Mouse (Mus musculus): ENCODE data around the gene Pknox2. TPM values are rescaled to one million over a fixed set of nuclear protein-coding genes. Genes with fewer than 3 reads are reported as not detected.
A peak's percentile ranks its signal among the peaks of the same experiment; 100 is the strongest.

Gene Pknox2
- total and polyA plus RNA-seq, 2 experiments from 2014 or later, result 2.0 to 7.3 TPM

DNA sequence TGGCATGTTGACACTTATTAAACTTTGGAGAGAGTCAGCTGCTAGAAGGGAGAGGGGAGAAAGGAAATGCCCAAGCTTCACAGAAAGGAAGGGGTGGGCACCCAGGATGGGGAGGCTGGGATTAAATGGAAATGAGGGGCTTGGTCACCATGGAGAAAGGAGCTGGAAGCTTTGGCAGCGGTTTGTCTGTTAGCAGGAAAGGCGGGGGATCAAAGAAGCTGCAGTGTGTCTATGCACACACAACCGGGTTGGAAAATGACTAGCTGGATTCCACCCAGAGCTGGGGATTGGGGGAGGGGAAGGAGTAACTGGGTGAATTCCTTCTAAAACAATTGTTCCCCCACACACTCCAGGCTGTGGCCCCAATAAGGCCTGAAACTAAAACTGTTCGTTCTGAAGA lies 31.7 kb upstream of the Pknox2 start:
- Histone ChIP-seq H3K27ac (ENCODE audit: low read depth) (no peak overlapping the region), H3K4me1 (ENCODE audit: control insufficient read depth, insufficient read depth) (0 out of 2 replicates have a peak, but pooled peaks cover 5% of the 10 kb centered on the region), H3K9me3 (replicated peaks; ENCODE audit: control insufficient read depth, low read length) (no peaks in the 10 kb centered on the region), H3K27me3 (ENCODE audit: control insufficient read depth, insufficient read depth, low read length) (no peaks in the 10 kb centered on the region), H3K4me3 (ENCODE audit: low read depth, low read length) (no peak overlapping the region), H3K9ac (replicated peaks; ENCODE audit: low read depth, low read length) (no peak overlapping the region), H3K4me2 (ENCODE audit: low read depth, low read length) (no peak overlapping the region), H3K36me3 (replicated peaks; ENCODE audit: control insufficient read depth, insufficient read depth, low read length) (no peaks in the 10 kb centered on the region)
- TF ChIP-seq CTCF (IDR thresholded peaks at IDR 0.05; ENCODE audit: low read depth) (no peak), EP300 (IDR thresholded peaks at IDR 0.05; ENCODE audit: low read depth) (no peak)
- no peak for ATAC-seq (ENCODE audit: insufficient read depth, low read depth)
- no peak for DNase-seq (ENCODE audit: low spot score)
- 35% methylated on average over 4 of the region's 4 CpGs for WGBS

DNA sequence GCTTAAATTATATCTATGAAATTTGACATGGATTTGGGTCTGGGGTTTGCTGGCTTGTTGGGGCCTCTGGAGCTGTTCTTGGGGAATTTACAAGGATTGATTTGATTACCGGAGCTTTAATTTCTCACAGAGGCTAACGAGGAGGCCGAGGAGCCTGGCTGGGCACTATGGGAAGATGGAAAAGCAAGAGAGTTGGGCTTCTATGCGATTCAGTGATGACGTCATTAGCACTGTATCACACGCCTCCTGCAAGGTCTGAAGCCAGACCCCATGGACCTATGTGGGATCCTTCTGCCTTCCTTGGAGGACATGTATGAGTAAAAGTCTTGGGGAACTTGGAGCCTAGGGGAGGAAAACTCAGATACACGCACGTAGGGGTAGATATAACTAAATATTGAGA lies 30.3 kb upstream of the Pknox2 start:
- TF ChIP-seq EP300 (IDR thresholded peaks at IDR 0.05; ENCODE audit: low read depth), result no peak
- no peak for TF ChIP-seq CTCF (IDR thresholded peaks at IDR 0.05; ENCODE audit: low read depth)
- H3K36me3 ChIP-seq (replicated peaks; ENCODE audit: control insufficient read depth, insufficient read depth, low read length), result no peaks in the 10 kb centered on the region
- H3K4me3 ChIP-seq (ENCODE audit: low read depth, low read length), result no peak overlapping the region
- H3K4me1 ChIP-seq (ENCODE audit: control insufficient read depth, insufficient read depth), result 0 out of 2 replicates have a peak, but pooled peaks cover 5% of the 10 kb centered on the region
- no peak overlapping the region for H3K4me2 ChIP-seq (ENCODE audit: low read depth, low read length)
- H3K9ac ChIP-seq (replicated peaks; ENCODE audit: low read depth, low read length), result no peak overlapping the region
- no peaks in the 10 kb centered on the region for H3K9me3 ChIP-seq (replicated peaks; ENCODE audit: control insufficient read depth, low read length)
- 64% methylated on average over 8 of the region's 8 CpGs for WGBS
- DNase-seq (ENCODE audit: low spot score) (no peak), ATAC-seq (ENCODE audit: insufficient read depth, low read depth) (no peak)
- no peaks in the 10 kb centered on the region for H3K27me3 ChIP-seq (ENCODE audit: control insufficient read depth, insufficient read depth, low read length)
- H3K27ac ChIP-seq (ENCODE audit: low read depth), result no peak overlapping the region

DNA sequence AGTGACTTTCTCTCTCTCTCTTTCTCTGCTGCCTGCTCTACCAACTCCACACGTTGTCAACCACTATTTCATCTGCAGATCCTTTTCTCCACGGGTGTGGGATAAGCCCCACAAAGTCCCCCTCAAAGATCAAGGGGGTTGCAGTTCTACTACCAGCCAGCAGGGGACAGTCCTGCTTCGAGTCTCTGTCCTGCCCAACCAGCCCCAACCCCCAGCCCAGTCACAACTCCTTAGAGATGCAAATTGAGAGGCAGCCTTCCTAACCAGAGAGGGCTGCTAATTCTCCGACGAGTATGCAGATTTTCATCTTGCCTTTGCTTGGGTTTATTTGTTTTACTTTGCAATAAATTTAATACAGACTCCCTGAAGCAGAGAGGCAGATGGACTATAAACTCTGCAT lies 29.9 kb upstream of the Pknox2 start:
- TF ChIP-seq CTCF (IDR thresholded peaks at IDR 0.05; ENCODE audit: low read depth), result peak; percentile 87
- TF ChIP-seq EP300 (IDR thresholded peaks at IDR 0.05; ENCODE audit: low read depth), result no peak
- Histone ChIP-seq H3K27me3 (ENCODE audit: control insufficient read depth, insufficient read depth, low read length) (no peaks in the 10 kb centered on the region), H3K36me3 (replicated peaks; ENCODE audit: control insufficient read depth, insufficient read depth, low read length) (no peaks in the 10 kb centered on the region), H3K4me3 (ENCODE audit: low read depth, low read length) (no peak overlapping the region), H3K27ac (ENCODE audit: low read depth) (no peak overlapping the region), H3K4me2 (ENCODE audit: low read depth, low read length) (no peak overlapping the region), H3K9ac (replicated peaks; ENCODE audit: low read depth, low read length) (no peak overlapping the region), H3K4me1 (ENCODE audit: control insufficient read depth, insufficient read depth) (0 out of 2 replicates have a peak, but pooled peaks cover 5% of the 10 kb centered on the region), H3K9me3 (replicated peaks; ENCODE audit: control insufficient read depth, low read length) (no peaks in the 10 kb centered on the region)
- 3% methylated on average over 5 of the region's 5 CpGs for WGBS
- DNase-seq (ENCODE audit: low spot score) (peak; percentile 42), ATAC-seq (ENCODE audit: insufficient read depth, low read depth) (no peak; the same call in 1 of the 2 replicates)

GRCm38 (mm10) chr9:37176002-37176401 lies 28.8 kb upstream of the Pknox2 start:
- Histone ChIP-seq H3K27ac (ENCODE audit: low read depth) (no peak overlapping the region), H3K9ac (replicated peaks; ENCODE audit: low read depth, low read length) (no peak overlapping the region), H3K4me3 (ENCODE audit: low read depth, low read length) (no peak overlapping the region), H3K36me3 (replicated peaks; ENCODE audit: control insufficient read depth, insufficient read depth, low read length) (no peaks in the 10 kb centered on the region), H3K4me1 (ENCODE audit: control insufficient read depth, insufficient read depth) (0 out of 2 replicates have a peak, but pooled peaks cover 5% of the 10 kb centered on the region), H3K27me3 (ENCODE audit: control insufficient read depth, insufficient read depth, low read length) (no peaks in the 10 kb centered on the region), H3K9me3 (replicated peaks; ENCODE audit: control insufficient read depth, low read length) (no peaks in the 10 kb centered on the region), H3K4me2 (ENCODE audit: low read depth, low read length) (no peak overlapping the region)
- 35% methylated on average over 3 of the region's 3 CpGs for WGBS
- TF ChIP-seq EP300 (IDR thresholded peaks at IDR 0.05; ENCODE audit: low read depth), result no peak
- TF ChIP-seq CTCF (IDR thresholded peaks at IDR 0.05; ENCODE audit: low read depth), result no peak
- DNase-seq (ENCODE audit: low spot score) (no peak), ATAC-seq (ENCODE audit: insufficient read depth, low read depth) (no peak)

- Histone ChIP-seq H3K4me3 (ENCODE audit: low read depth, low read length) (no peak overlapping the region), H3K36me3 (replicated peaks; ENCODE audit: control insufficient read depth, insufficient read depth, low read length) (no peaks in the 10 kb centered on the region), H3K27me3 (ENCODE audit: control insufficient read depth, insufficient read depth, low read length) (no peaks in the 10 kb centered on the region), H3K9me3 (replicated peaks; ENCODE audit: control insufficient read depth, low read length) (no peaks in the 10 kb centered on the region), H3K4me2 (ENCODE audit: low read depth, low read length) (no peak overlapping the region), H3K27ac (ENCODE audit: low read depth) (no peak overlapping the region), H3K4me1 (ENCODE audit: control insufficient read depth, insufficient read depth) (peaks cover 8% of the 10 kb centered on the region; the same call in 1 of the 2 replicates), H3K9ac (replicated peaks; ENCODE audit: low read depth, low read length) (no peak overlapping the region)
- TF ChIP-seq CTCF (IDR thresholded peaks at IDR 0.05; ENCODE audit: low read depth), result no peak
- no peak for TF ChIP-seq EP300 (IDR thresholded peaks at IDR 0.05; ENCODE audit: low read depth)
- WGBS, result 62% methylated on average over 5 of the region's 5 CpGs
- ATAC-seq (ENCODE audit: insufficient read depth, low read depth) (no peak), DNase-seq (ENCODE audit: low spot score) (no peak)
Observed at GRCm38 (mm10) chr9:37173376-37173775, 26.2 kb upstream of the Pknox2 start.

GRCm38 (mm10) chr9:37166899-37167298 lies 19.7 kb upstream of the Pknox2 start:
- ATAC-seq (ENCODE audit: insufficient read depth, low read depth), result no peak
- DNase-seq (ENCODE audit: low spot score), result no peak
- H3K27me3 ChIP-seq (ENCODE audit: control insufficient read depth, insufficient read depth, low read length), result no peaks in the 10 kb centered on the region
- no peak overlapping the region for H3K4me2 ChIP-seq (ENCODE audit: low read depth, low read length)
- peaks cover 3% of the 10 kb centered on the region; the same call in 1 of the 2 replicates for H3K4me1 ChIP-seq (ENCODE audit: control insufficient read depth, insufficient read depth)
- H3K27ac ChIP-seq (ENCODE audit: low read depth), result no peak overlapping the region
- H3K4me3 ChIP-seq (ENCODE audit: low read depth, low read length), result no peak overlapping the region
- no peaks in the 10 kb centered on the region for H3K36me3 ChIP-seq (replicated peaks; ENCODE audit: control insufficient read depth, insufficient read depth, low read length)
- WGBS, result 76% methylated on average over 2 of the region's 2 CpGs
- no peak overlapping the region for H3K9ac ChIP-seq (replicated peaks; ENCODE audit: low read depth, low read length)
- TF ChIP-seq EP300 (IDR thresholded peaks at IDR 0.05; ENCODE audit: low read depth), result no peak
- TF ChIP-seq CTCF (IDR thresholded peaks at IDR 0.05; ENCODE audit: low read depth), result no peak
- H3K9me3 ChIP-seq (replicated peaks; ENCODE audit: control insufficient read depth, low read length), result no peaks in the 10 kb centered on the region
